Mouse (Mus musculus) stomach, embryonic 14.5 days (tissue): Measurements from ENCODE around the gene Fxyd3. TPM values are rescaled to one million over a fixed set of nuclear protein-coding genes. Genes with fewer than 3 reads are reported as not detected.

Source experiments
- ATAC-seq: fragments of 200-750 bp; cut with Nextera tagmentation; 2 replicates; pipeline ENCODE4 v1.8.0; 2017; ENCODE audit warnings: low read depth, moderate TSS enrichment; ENCODE audit not compliant: insufficient number of reproducible peaks, insufficient read depth, low FRiP score
- H3K27ac ChIP-seq: fragments of 300-500 bp; sonication (generic); 2 replicates; pipeline ENCODE4 v1.5.1; 2014; ENCODE audit warnings: mild to moderate bottlenecking, low read length, moderate library complexity, mixed read lengths
- H3K27me3 ChIP-seq: fragments of 300-500 bp; sonication (generic); 2 replicates; pipeline ENCODE4 v1.6.1; 2014; ENCODE audit warnings: low read length, control low read depth, mixed read lengths; ENCODE audit not compliant: control insufficient read depth, insufficient read depth
- H3K36me3 ChIP-seq: fragments of 300-500 bp; sonication (generic); 2 replicates; pipeline ENCODE4 v1.6.1; 2014; ENCODE audit warnings: mild to moderate bottlenecking, control low read depth, low read length, moderate library complexity, mixed read lengths; ENCODE audit not compliant: control insufficient read depth, insufficient read depth
- H3K4me1 ChIP-seq: fragments of 300-500 bp; sonication (generic); 2 replicates; pipeline ENCODE4 v1.6.1; 2014; ENCODE audit warnings: low read length, control low read depth, mixed read lengths; ENCODE audit not compliant: control insufficient read depth, insufficient read depth
- H3K4me2 ChIP-seq: fragments of 300-500 bp; sonication (generic); replicated peaks from 2 replicates; pipeline ENCODE4 v1.6.1; 2014; ENCODE audit warnings: low read depth, low read length, control low read depth
- H3K4me3 ChIP-seq: fragments of 300-500 bp; sonication (generic); 2 replicates; pipeline ENCODE4 v1.5.1; 2014; ENCODE audit warnings: low read depth, low read length, control low read depth
- H3K9ac ChIP-seq: fragments of 300-500 bp; sonication (generic); replicated peaks from 2 replicates; pipeline ENCODE4 v1.6.1; 2014; ENCODE audit warnings: low read depth, mild to moderate bottlenecking, control low read depth, low read length, moderate library complexity, mixed read lengths
- H3K9me3 ChIP-seq: fragments of 300-500 bp; sonication (generic); 2 replicates; pipeline ENCODE4 v1.6.1; 2016; ENCODE audit warnings: low read depth, low read length, control low read depth; ENCODE audit not compliant: control insufficient read depth
- WGBS: fragments of 180-500 bp; shearing (Covaris S2); extraction: QIAGEN DNeasy Blood & Tissue Kit; methylation state at CpG from one replicate; pipeline ENCODE4 v1.1.7; 2014; 5-methylcytosine and 5-hydroxymethylcytosine counted together
- polyA plus RNA-seq: library from polyadenylated mRNA; unstranded; fragments of >200 nt; fragmentation: Nextera tagmentation; extraction: Ambion mirVana; gene quantifications from 2 replicates; pipeline ENCODE4 v1.2.1, GENCODE M21; 2014

Gene Fxyd3
- polyA plus RNA-seq, 1 experiment from 2014 or later = 479 TPM

GRCm38 (mm10) chr7:31049846-31050281 is 26.6 kb downstream of the Fxyd3 start:
- peak; percentile 26; the same call in 1 of the 2 replicates for ATAC-seq
- Histone ChIP-seq H3K36me3 (no peaks in the 10 kb centered on the region), H3K27me3 (peaks cover 24% of the 10 kb centered on the region), H3K4me2 (peak overlapping the region; percentile 41), H3K4me3 (peak overlapping the region; percentile 29; the same call in 1 of the 2 replicates), H3K4me1 (peaks cover 52% of the 10 kb centered on the region), H3K9me3 (no peaks in the 10 kb centered on the region), H3K27ac (no peak overlapping the region), H3K9ac (no peak overlapping the region)
- WGBS = under 1% methylated on average over 13 of the region's 15 CpGs

GRCm38 (mm10) chr7:31049135-31049845 is 27.2 kb downstream of the Fxyd3 start:
- Histone ChIP-seq H3K9ac (no peak overlapping the region), H3K4me2 (peak overlapping the region; percentile 41), H3K4me1 (peaks cover 46% of the 10 kb centered on the region), H3K9me3 (no peaks in the 10 kb centered on the region), H3K27ac (no peak overlapping the region), H3K36me3 (no peaks in the 10 kb centered on the region), H3K4me3 (0 out of 2 replicates have a peak overlapping the region, but pooled peaks have one; percentile 29), H3K27me3 (peaks cover 24% of the 10 kb centered on the region)
- WGBS = 11% methylated on average over 5 of the region's 5 CpGs
- no peak for ATAC-seq

DNA sequence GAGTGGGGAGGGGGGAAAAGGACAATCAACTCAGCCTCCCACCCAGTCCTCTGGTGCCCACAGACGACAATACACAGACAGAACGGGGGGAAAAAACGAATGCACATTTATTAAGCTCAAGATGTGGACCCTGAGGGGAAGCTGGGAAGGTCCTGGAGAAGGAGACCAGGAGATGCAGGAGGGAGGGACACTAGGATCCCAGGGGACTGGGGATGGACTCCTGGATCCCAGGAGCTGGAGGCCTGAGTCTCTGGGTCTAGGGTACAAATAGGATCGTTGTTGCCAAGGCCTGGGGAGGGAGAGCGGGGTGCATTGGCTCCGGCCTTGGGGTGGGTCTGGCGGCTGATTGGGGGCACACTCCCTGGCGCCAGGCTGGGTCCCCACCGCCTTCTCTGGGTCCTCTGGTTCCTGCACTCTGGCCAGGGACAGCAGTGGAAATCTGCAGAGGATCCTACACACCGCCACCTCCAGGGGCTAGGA is 34.0 kb downstream of the Fxyd3 start, which contains the start of gene Fxyd5:
Gene Fxyd5 (minus strand): TSS at position 51 of the 480 bp plus-strand sequence.
- H3K9me3 ChIP-seq = no peaks in the 10 kb centered on the region
- H3K4me2 ChIP-seq = peak within 1 kb of the TSS; percentile 44
- ATAC-seq = no peak
- no peaks in the 10 kb centered on the region for H3K36me3 ChIP-seq
- H3K27me3 ChIP-seq = 0 out of 2 replicates have a peak, but pooled peaks cover 12% of the 10 kb centered on the region
- H3K4me3 ChIP-seq = peak within 1 kb of the TSS; percentile 15
- 37% methylated on average over 10 of the region's 10 CpGs for WGBS
- H3K9ac ChIP-seq = no peak within 1 kb of the TSS
- H3K27ac ChIP-seq = no peak within 1 kb of the TSS
- peaks cover 7% of the 10 kb centered on the region; the same call in 1 of the 2 replicates for H3K4me1 ChIP-seq

GRCm38 (mm10) chr7:31041662-31042315 is 34.7 kb downstream of the Fxyd3 start:
- no peaks in the 10 kb centered on the region for H3K36me3 ChIP-seq
- 6% methylated on average over 27 of the region's 28 CpGs for WGBS
- peak; percentile 43; the same call in 1 of the 2 replicates for ATAC-seq
- no peak overlapping the region for H3K27ac ChIP-seq
- H3K4me2 ChIP-seq = peak overlapping the region; percentile 44
- H3K4me3 ChIP-seq = peak overlapping the region; percentile 15
- peaks cover 7% of the 10 kb centered on the region; the same call in 1 of the 2 replicates for H3K4me1 ChIP-seq
- H3K9me3 ChIP-seq = no peaks in the 10 kb centered on the region
- H3K27me3 ChIP-seq = 0 out of 2 replicates have a peak, but pooled peaks cover 12% of the 10 kb centered on the region
- H3K9ac ChIP-seq = no peak overlapping the region

DNA sequence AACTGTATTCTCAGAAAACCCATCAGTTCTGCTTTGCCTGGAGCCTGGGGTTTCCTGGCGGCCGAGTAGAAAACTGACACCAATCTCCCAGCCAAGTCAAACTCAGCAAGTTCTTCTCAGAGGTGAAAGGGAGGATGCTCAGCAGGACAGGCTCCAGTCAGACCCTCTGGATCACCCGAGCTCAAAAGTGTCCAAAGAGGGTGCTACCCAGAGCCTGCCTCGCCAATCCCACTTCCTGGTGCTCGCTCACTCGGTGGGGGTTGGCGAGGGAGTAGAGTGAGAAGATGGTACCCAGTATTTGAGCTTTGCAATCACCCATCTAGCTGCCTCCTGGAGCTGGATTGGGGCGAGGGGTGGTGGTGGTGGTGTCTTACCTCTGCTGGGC is 35.5 kb downstream of the Fxyd3 start:
- Histone ChIP-seq H3K4me2 (no peak overlapping the region), H3K27ac (no peak overlapping the region), H3K9me3 (no peaks in the 10 kb centered on the region), H3K9ac (no peak overlapping the region), H3K4me3 (no peak overlapping the region), H3K27me3 (0 out of 2 replicates have a peak, but pooled peaks cover 12% of the 10 kb centered on the region), H3K4me1 (peaks cover 7% of the 10 kb centered on the region; the same call in 1 of the 2 replicates), H3K36me3 (no peaks in the 10 kb centered on the region)
- WGBS = 55% methylated on average over 8 of the region's 8 CpGs
- no peak for ATAC-seq

DNA sequence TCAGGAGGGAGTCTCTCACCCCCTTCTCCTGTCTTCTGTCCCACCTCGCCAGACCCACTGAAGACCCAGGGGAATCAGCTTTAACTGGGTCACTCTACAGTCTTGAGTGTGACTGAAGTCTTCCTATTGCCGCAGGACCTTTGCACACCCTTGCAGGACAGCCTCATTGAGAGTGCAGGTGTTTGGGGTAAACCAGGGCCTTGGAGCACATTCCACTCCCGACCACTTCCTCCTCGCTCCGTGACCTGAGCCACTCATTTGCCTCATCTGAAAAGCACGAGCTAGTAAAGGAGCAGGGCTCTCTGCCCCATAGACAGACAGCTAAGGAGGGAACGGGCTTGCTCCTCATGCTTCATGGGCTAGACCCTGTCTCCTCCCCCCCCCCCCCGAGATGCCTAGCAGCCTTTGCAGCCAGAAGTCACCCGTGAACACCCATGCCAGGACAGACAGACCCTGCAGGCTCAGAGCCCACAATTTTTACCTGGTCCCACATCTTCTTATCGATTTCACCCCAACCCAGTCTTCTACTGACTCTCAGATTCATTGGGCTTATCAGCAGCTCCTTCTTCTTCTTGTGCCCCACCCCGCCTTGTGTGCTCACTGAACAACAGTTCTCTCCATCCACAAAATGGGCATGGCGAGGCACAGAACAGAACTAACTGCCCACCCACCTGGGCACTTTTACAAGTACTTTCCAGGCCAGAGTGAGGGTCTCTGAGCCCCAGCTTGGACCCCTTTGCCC is 36.1 kb downstream of the Fxyd3 start:
- Histone ChIP-seq H3K4me3 (no peak overlapping the region), H3K9me3 (no peaks in the 10 kb centered on the region), H3K4me1 (peaks cover 7% of the 10 kb centered on the region; the same call in 1 of the 2 replicates), H3K9ac (no peak overlapping the region), H3K4me2 (no peak overlapping the region), H3K27me3 (0 out of 2 replicates have a peak, but pooled peaks cover 12% of the 10 kb centered on the region), H3K27ac (no peak overlapping the region), H3K36me3 (no peaks in the 10 kb centered on the region)
- no peak for ATAC-seq
- 83% methylated on average over 11 of the region's 12 CpGs for WGBS

DNA sequence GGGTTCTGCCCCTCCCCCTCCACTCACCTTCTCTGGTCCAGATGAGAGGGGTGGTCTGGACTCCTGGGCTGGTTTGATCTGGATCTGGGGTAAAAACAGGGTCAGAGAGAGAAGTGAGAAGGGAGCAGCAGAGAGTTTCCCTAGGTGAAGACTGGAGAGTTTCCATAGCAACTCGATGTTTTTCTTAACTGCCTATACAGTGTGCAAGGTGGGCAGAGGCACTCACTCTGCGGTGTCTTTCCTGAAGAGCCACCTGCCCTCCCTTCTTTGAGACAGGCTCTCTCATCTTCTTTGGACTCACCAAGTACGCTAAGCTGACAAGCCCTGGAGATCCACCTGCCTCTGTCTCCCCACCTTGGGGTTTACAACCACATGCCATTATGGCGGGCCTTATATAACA is 37.5 kb downstream of the Fxyd3 start:
- WGBS = 82% methylated on average over 4 of the region's 4 CpGs
- no peak for ATAC-seq
- no peaks in the 10 kb centered on the region for H3K36me3 ChIP-seq
- H3K27ac ChIP-seq = no peak overlapping the region
- no peaks in the 10 kb centered on the region for H3K9me3 ChIP-seq
- H3K4me3 ChIP-seq = no peak overlapping the region
- no peak overlapping the region for H3K9ac ChIP-seq
- peaks cover 7% of the 10 kb centered on the region; the same call in 1 of the 2 replicates for H3K4me1 ChIP-seq
- no peak overlapping the region for H3K4me2 ChIP-seq
- 0 out of 2 replicates have a peak, but pooled peaks cover 12% of the 10 kb centered on the region for H3K27me3 ChIP-seq

- peaks cover 7% of the 10 kb centered on the region; the same call in 1 of the 2 replicates for H3K4me1 ChIP-seq
- no peak overlapping the region for H3K4me2 ChIP-seq
- H3K36me3 ChIP-seq = no peaks in the 10 kb centered on the region
- 72% methylated on average over 2 of the region's 2 CpGs for WGBS
- H3K9me3 ChIP-seq = no peaks in the 10 kb centered on the region
- 0 out of 2 replicates have a peak, but pooled peaks cover 5% of the 10 kb centered on the region for H3K27me3 ChIP-seq
- H3K27ac ChIP-seq = no peak overlapping the region
- no peak overlapping the region for H3K9ac ChIP-seq
- ATAC-seq = no peak
- no peak overlapping the region for H3K4me3 ChIP-seq
These were observed 38.8 kb downstream of the Fxyd3 start for GRCm38 (mm10) chr7:31037675-31038074.
